Comparison of ENCODE assay signal across 14 mouse cellular contexts in genomic region chr12:99285656-99286055, GRCm38 (mm10).
DNase-seq lines count a peak whose midpoint lies in the region; ATAC-seq and TF ChIP-seq lines count a peak whose summit lies in the region.
"Had no signal": no experiment of that assay in that cellular context is flagged by ENCODE, and none has a peak within 500 bp of the region (broad histone marks: within the 10 kb centered on the region; RNA-seq: fewer than 3 reads in every experiment).

No protein-coding gene starts in this region.

- DNase-seq in heart, embryonic 10.5 days (ENCODE audit: low spot score), result no peak
- no peak for DNase-seq in heart, adult 2 months
- no peak for DNase-seq in hindbrain, embryonic 11.5 days (ENCODE audit: low spot score)
- no peak for DNase-seq in testis, postnatal 14 days (ENCODE audit: low spot score)
- no peak for DNase-seq in heart, adult 8-10 months (ENCODE audit: low spot score)
- DNase-seq: gastrocnemius, adult 2 months; spleen, adult 18-20 months had no signal

- H3K9ac ChIP-seq in heart, adult 2 months (ENCODE audit: low read depth, low read length), result no peak overlapping the region
- no peak overlapping the region for H3K9ac ChIP-seq in embryonic facial prominence, embryonic 13.5 days
- H3K9ac ChIP-seq in hindbrain, embryonic 11.5 days (ENCODE audit: low read depth, low read length), result no peak overlapping the region
- peak overlapping the region; percentile 29; the same call in 1 of the 2 replicates for H3K9ac ChIP-seq in midbrain, embryonic 13.5 days (replicated peaks)
- H3K9ac ChIP-seq: heart, embryonic 12.5 days; kidney, embryonic 15.5 days; liver, embryonic 15.5 days had no signal

- no peak overlapping the region for H3K4me3 ChIP-seq in heart, embryonic 10.5 days
- no peak overlapping the region for H3K4me3 ChIP-seq in heart, adult 2 months
- H3K4me3 ChIP-seq in embryonic facial prominence, embryonic 13.5 days, result no peak overlapping the region
- H3K4me3 ChIP-seq in hindbrain, embryonic 11.5 days (ENCODE audit: low read depth, low read length), result no peak overlapping the region
- no peak overlapping the region for H3K4me3 ChIP-seq in midbrain, embryonic 13.5 days (replicated peaks)
- H3K4me3 ChIP-seq: gastrocnemius, adult 2 months; heart, embryonic 12.5 days; kidney, embryonic 15.5 days; liver, embryonic 15.5 days had no signal

- TF ChIP-seq EP300 in heart, adult 2 months (IDR thresholded peaks at IDR 0.05; ENCODE audit: insufficient read depth, low read depth, low read length), result no peak

- no peaks in the 10 kb centered on the region for H3K27me3 ChIP-seq in heart, embryonic 10.5 days (ENCODE audit: insufficient read depth, poor library complexity, severe bottlenecking)
- no peaks in the 10 kb centered on the region for H3K27me3 ChIP-seq in heart, adult 2 months (ENCODE audit: control insufficient read depth, insufficient read depth, low read length)
- no peaks in the 10 kb centered on the region for H3K27me3 ChIP-seq in embryonic facial prominence, embryonic 13.5 days
- H3K27me3 ChIP-seq in hindbrain, embryonic 11.5 days (ENCODE audit: control insufficient read depth, insufficient read depth, low read length), result no peaks in the 10 kb centered on the region
- no peaks in the 10 kb centered on the region for H3K27me3 ChIP-seq in midbrain, embryonic 13.5 days
- H3K27me3 ChIP-seq: heart, embryonic 12.5 days; kidney, embryonic 15.5 days; liver, embryonic 15.5 days had no signal

- WGBS in heart, embryonic 10.5 days, result 81% methylated on average over 8 of the region's 8 CpGs
- 72% methylated on average over 8 of the region's 8 CpGs for WGBS in heart, adult 2 months
- 75% methylated on average over 8 of the region's 8 CpGs for WGBS in embryonic facial prominence, embryonic 13.5 days
- WGBS in hindbrain, embryonic 11.5 days, result 81% methylated on average over 8 of the region's 8 CpGs
- WGBS in midbrain, embryonic 13.5 days, result 68% methylated on average over 8 of the region's 8 CpGs

- peaks cover 14% of the 10 kb centered on the region for H3K79me2 ChIP-seq in heart, adult 2 months (replicated peaks; ENCODE audit: control insufficient read depth, insufficient read depth, low read length)

- H3K9me3 ChIP-seq in heart, embryonic 10.5 days, result no peaks in the 10 kb centered on the region
- 0 out of 2 replicates have a peak, but pooled peaks cover 2% of the 10 kb centered on the region for H3K9me3 ChIP-seq in embryonic facial prominence, embryonic 13.5 days
- no peaks in the 10 kb centered on the region for H3K9me3 ChIP-seq in hindbrain, embryonic 11.5 days (ENCODE audit: control insufficient read depth, low read length)
- H3K9me3 ChIP-seq in midbrain, embryonic 13.5 days, result no peaks in the 10 kb centered on the region
- H3K9me3 ChIP-seq: heart, embryonic 12.5 days; kidney, embryonic 15.5 days; liver, embryonic 15.5 days had no signal

- intact Hi-C loops in heart, adult 2 months (cut with DNase I), result no loop called here

- H3K4me2 ChIP-seq in embryonic facial prominence, embryonic 13.5 days, result no peak overlapping the region
- H3K4me2 ChIP-seq in hindbrain, embryonic 11.5 days (replicated peaks; ENCODE audit: low read depth, low read length), result no peak overlapping the region
- peak overlapping the region; percentile 30; the same call in 1 of the 2 replicates for H3K4me2 ChIP-seq in midbrain, embryonic 13.5 days (replicated peaks)
- H3K4me2 ChIP-seq: heart, embryonic 12.5 days; kidney, embryonic 15.5 days; liver, embryonic 15.5 days had no signal

- TF ChIP-seq CTCF in heart, adult 2 months (IDR thresholded peaks at IDR 0.05), result no peak

- H3K27ac ChIP-seq in heart, embryonic 10.5 days, result peak overlapping the region; percentile 5; the same call in 1 of the 2 replicates
- no peak overlapping the region for H3K27ac ChIP-seq in heart, adult 2 months
- peak overlapping the region; percentile 76; the same call in 1 of the 2 replicates for H3K27ac ChIP-seq in embryonic facial prominence, embryonic 13.5 days
- 0 out of 2 replicates have a peak overlapping the region, but pooled peaks have one; percentile 51 for H3K27ac ChIP-seq in hindbrain, embryonic 11.5 days (ENCODE audit: low read depth, low read length)
- H3K27ac ChIP-seq in midbrain, embryonic 13.5 days, result peak overlapping the region; percentile 66; the same call in 1 of the 2 replicates
- H3K27ac ChIP-seq: liver, embryonic 15.5 days; macrophage had no signal

- ATAC-seq in embryonic facial prominence, embryonic 13.5 days (ENCODE audit: insufficient number of reproducible peaks, insufficient read depth, low FRiP score, low TSS enrichment, low read depth), result no peak
- no peak for ATAC-seq in hindbrain, embryonic 11.5 days (ENCODE audit: low FRiP score)
- peak; percentile 22; the same call in 1 of the 2 replicates for ATAC-seq in midbrain, embryonic 13.5 days
- ATAC-seq in megakaryocyte progenitor cell, adult 5-6 weeks (replicated peaks; ENCODE audit: poor library complexity), result no peak

- peaks cover 64% of the 10 kb centered on the region for H3K4me1 ChIP-seq in heart, embryonic 10.5 days
- peaks cover 22% of the 10 kb centered on the region for H3K4me1 ChIP-seq in heart, adult 2 months (ENCODE audit: control insufficient read depth, insufficient read depth, low read length)
- H3K4me1 ChIP-seq in embryonic facial prominence, embryonic 13.5 days, result peaks cover 64% of the 10 kb centered on the region
- peaks cover 12% of the 10 kb centered on the region for H3K4me1 ChIP-seq in hindbrain, embryonic 11.5 days (replicated peaks; ENCODE audit: control insufficient read depth, insufficient read depth, low read length)
- peaks cover 67% of the 10 kb centered on the region for H3K4me1 ChIP-seq in midbrain, embryonic 13.5 days (replicated peaks)

- 0 out of 2 replicates have a peak, but pooled peaks cover 5% of the 10 kb centered on the region for H3K36me3 ChIP-seq in heart, embryonic 10.5 days
- H3K36me3 ChIP-seq in heart, adult 2 months (ENCODE audit: control insufficient read depth, insufficient read depth, low read length), result no peaks in the 10 kb centered on the region
- peaks cover 2% of the 10 kb centered on the region; the same call in 1 of the 2 replicates for H3K36me3 ChIP-seq in embryonic facial prominence, embryonic 13.5 days
- no peaks in the 10 kb centered on the region for H3K36me3 ChIP-seq in hindbrain, embryonic 11.5 days (ENCODE audit: control insufficient read depth, insufficient read depth, low read length)
- H3K36me3 ChIP-seq in midbrain, embryonic 13.5 days, result peaks cover 5% of the 10 kb centered on the region
- H3K36me3 ChIP-seq: kidney, embryonic 15.5 days; liver, embryonic 15.5 days had no signal

- no peak for TF ChIP-seq POLR2A in heart, adult 2 months (IDR thresholded peaks at IDR 0.05; ENCODE audit: insufficient read depth, low read depth, low read length)
